Mouse (Mus musculus): ENCODE results near the gene Serinc5. TPM values are rescaled to one million over a fixed set of nuclear protein-coding genes. Genes with fewer than 3 reads are reported as not detected.
A peak's percentile ranks its signal among the peaks of the same experiment; 100 is the strongest.

Serinc5 gene
- polyA plus RNA-seq, 1 experiment from 2014 or later, result 11.0 TPM

- WGBS, result 91% methylated on average over 6 of the region's 6 CpGs
- no peak overlapping the region for H3K4me2 ChIP-seq (ENCODE audit: low read depth, low read length)
- 0 out of 2 replicates have a peak, but pooled peaks cover 3% of the 10 kb centered on the region for H3K36me3 ChIP-seq (ENCODE audit: control insufficient read depth, insufficient read depth)
- no peak overlapping the region for H3K27ac ChIP-seq (ENCODE audit: low read length)
- H3K4me3 ChIP-seq (ENCODE audit: low read length), result no peak overlapping the region
- H3K9ac ChIP-seq (ENCODE audit: low read length), result no peak overlapping the region
- H3K4me1 ChIP-seq (ENCODE audit: control insufficient read depth, insufficient read depth, low read length), result peaks cover 8% of the 10 kb centered on the region
- H3K27me3 ChIP-seq (ENCODE audit: control insufficient read depth, insufficient read depth, low read length), result no peaks in the 10 kb centered on the region
- no peak for ATAC-seq (replicated peaks; ENCODE audit: extremely low read depth, insufficient read depth, low FRiP score)
- no peaks in the 10 kb centered on the region for H3K9me3 ChIP-seq (replicated peaks; ENCODE audit: control insufficient read depth, low read length)
Measured at GRCm38 (mm10) chr13:92699395-92699794, 88.5 kb downstream of the Serinc5 start.

GRCm38 (mm10) chr13:92702035-92702434, 91.1 kb downstream of the Serinc5 start:
- Histone ChIP-seq H3K4me3 (ENCODE audit: low read length) (no peak overlapping the region), H3K27ac (ENCODE audit: low read length) (no peak overlapping the region), H3K9ac (ENCODE audit: low read length) (no peak overlapping the region), H3K27me3 (ENCODE audit: control insufficient read depth, insufficient read depth, low read length) (no peaks in the 10 kb centered on the region), H3K4me1 (ENCODE audit: control insufficient read depth, insufficient read depth, low read length) (peaks cover 8% of the 10 kb centered on the region), H3K4me2 (ENCODE audit: low read depth, low read length) (no peak overlapping the region), H3K9me3 (replicated peaks; ENCODE audit: control insufficient read depth, low read length) (no peaks in the 10 kb centered on the region), H3K36me3 (ENCODE audit: control insufficient read depth, insufficient read depth) (peaks cover 9% of the 10 kb centered on the region; the same call in 1 of the 2 replicates)
- WGBS, result 59% methylated on average over 5 of the region's 5 CpGs
- no peak for ATAC-seq (replicated peaks; ENCODE audit: extremely low read depth, insufficient read depth, low FRiP score)

- peaks cover 9% of the 10 kb centered on the region; the same call in 1 of the 2 replicates for H3K36me3 ChIP-seq (ENCODE audit: control insufficient read depth, insufficient read depth)
- no peaks in the 10 kb centered on the region for H3K27me3 ChIP-seq (ENCODE audit: control insufficient read depth, insufficient read depth, low read length)
- no peak overlapping the region for H3K9ac ChIP-seq (ENCODE audit: low read length)
- H3K4me2 ChIP-seq (ENCODE audit: low read depth, low read length), result no peak overlapping the region
- ATAC-seq (replicated peaks; ENCODE audit: extremely low read depth, insufficient read depth, low FRiP score), result peak; percentile 45; the same call in 1 of the 2 replicates
- WGBS, result 72% methylated on average over 8 of the region's 8 CpGs
- H3K4me3 ChIP-seq (ENCODE audit: low read length), result no peak overlapping the region
- no peak overlapping the region; the same call in 1 of the 2 replicates for H3K27ac ChIP-seq (ENCODE audit: low read length)
- no peaks in the 10 kb centered on the region for H3K9me3 ChIP-seq (replicated peaks; ENCODE audit: control insufficient read depth, low read length)
- H3K4me1 ChIP-seq (ENCODE audit: control insufficient read depth, insufficient read depth, low read length), result peaks cover 8% of the 10 kb centered on the region
Measured at GRCm38 (mm10) chr13:92703241-92704027, 92.5 kb downstream of the Serinc5 start.

GRCm38 (mm10) chr13:92704189-92704588, 93.3 kb downstream of the Serinc5 start:
- H3K9ac ChIP-seq (ENCODE audit: low read length), result no peak overlapping the region
- H3K36me3 ChIP-seq (ENCODE audit: control insufficient read depth, insufficient read depth), result peaks cover 9% of the 10 kb centered on the region; the same call in 1 of the 2 replicates
- H3K4me1 ChIP-seq (ENCODE audit: control insufficient read depth, insufficient read depth, low read length), result peaks cover 8% of the 10 kb centered on the region
- no peak for ATAC-seq (replicated peaks; ENCODE audit: extremely low read depth, insufficient read depth, low FRiP score)
- no peaks in the 10 kb centered on the region for H3K9me3 ChIP-seq (replicated peaks; ENCODE audit: control insufficient read depth, low read length)
- no peak overlapping the region for H3K27ac ChIP-seq (ENCODE audit: low read length)
- WGBS, result 84% methylated on average over 7 of the region's 7 CpGs
- H3K27me3 ChIP-seq (ENCODE audit: control insufficient read depth, insufficient read depth, low read length), result no peaks in the 10 kb centered on the region
- no peak overlapping the region for H3K4me2 ChIP-seq (ENCODE audit: low read depth, low read length)
- H3K4me3 ChIP-seq (ENCODE audit: low read length), result no peak overlapping the region

GRCm38 (mm10) chr13:92705016-92705535, 94.2 kb downstream of the Serinc5 start:
- H3K4me1 ChIP-seq (ENCODE audit: control insufficient read depth, insufficient read depth, low read length), result peaks cover 8% of the 10 kb centered on the region
- no peak overlapping the region for H3K27ac ChIP-seq (ENCODE audit: low read length)
- no peaks in the 10 kb centered on the region for H3K9me3 ChIP-seq (replicated peaks; ENCODE audit: control insufficient read depth, low read length)
- H3K36me3 ChIP-seq (ENCODE audit: control insufficient read depth, insufficient read depth), result peaks cover 9% of the 10 kb centered on the region; the same call in 1 of the 2 replicates
- no peak overlapping the region for H3K9ac ChIP-seq (ENCODE audit: low read length)
- no peak for ATAC-seq (replicated peaks; ENCODE audit: extremely low read depth, insufficient read depth, low FRiP score)
- WGBS, result 92% methylated on average over 7 of the region's 7 CpGs
- no peaks in the 10 kb centered on the region for H3K27me3 ChIP-seq (ENCODE audit: control insufficient read depth, insufficient read depth, low read length)
- H3K4me3 ChIP-seq (ENCODE audit: low read length), result no peak overlapping the region
- no peak overlapping the region for H3K4me2 ChIP-seq (ENCODE audit: low read depth, low read length)

GRCm38 (mm10) chr13:92706342-92707061, 95.6 kb downstream of the Serinc5 start:
- no peak overlapping the region for H3K4me3 ChIP-seq (ENCODE audit: low read length)
- H3K4me2 ChIP-seq (ENCODE audit: low read depth, low read length), result no peak overlapping the region
- H3K27ac ChIP-seq (ENCODE audit: low read length), result no peak overlapping the region
- peaks cover 6% of the 10 kb centered on the region; the same call in 1 of the 2 replicates for H3K36me3 ChIP-seq (ENCODE audit: control insufficient read depth, insufficient read depth)
- ATAC-seq (replicated peaks; ENCODE audit: extremely low read depth, insufficient read depth, low FRiP score), result no peak
- no peak overlapping the region for H3K9ac ChIP-seq (ENCODE audit: low read length)
- 76% methylated on average over 9 of the region's 9 CpGs for WGBS
- H3K4me1 ChIP-seq (ENCODE audit: control insufficient read depth, insufficient read depth, low read length), result peaks cover 8% of the 10 kb centered on the region
- no peaks in the 10 kb centered on the region for H3K27me3 ChIP-seq (ENCODE audit: control insufficient read depth, insufficient read depth, low read length)
- H3K9me3 ChIP-seq (replicated peaks; ENCODE audit: control insufficient read depth, low read length), result no peaks in the 10 kb centered on the region

- Histone ChIP-seq H3K27me3 (ENCODE audit: control insufficient read depth, insufficient read depth, low read length) (no peaks in the 10 kb centered on the region), H3K4me1 (ENCODE audit: control insufficient read depth, insufficient read depth, low read length) (peaks cover 7% of the 10 kb centered on the region), H3K36me3 (ENCODE audit: control insufficient read depth, insufficient read depth) (peaks cover 6% of the 10 kb centered on the region; the same call in 1 of the 2 replicates), H3K4me3 (ENCODE audit: low read length) (no peak overlapping the region), H3K9ac (ENCODE audit: low read length) (no peak overlapping the region), H3K27ac (ENCODE audit: low read length) (no peak overlapping the region), H3K4me2 (ENCODE audit: low read depth, low read length) (no peak overlapping the region), H3K9me3 (replicated peaks; ENCODE audit: control insufficient read depth, low read length) (no peaks in the 10 kb centered on the region)
- no peak for ATAC-seq (replicated peaks; ENCODE audit: extremely low read depth, insufficient read depth, low FRiP score)
- 64% methylated on average over 2 of the region's 2 CpGs for WGBS
Measured at GRCm38 (mm10) chr13:92707941-92708340, 97.0 kb downstream of the Serinc5 start.

- no peaks in the 10 kb centered on the region for H3K27me3 ChIP-seq (ENCODE audit: control insufficient read depth, insufficient read depth, low read length)
- H3K36me3 ChIP-seq (ENCODE audit: control insufficient read depth, insufficient read depth), result peaks cover 6% of the 10 kb centered on the region; the same call in 1 of the 2 replicates
- H3K4me3 ChIP-seq (ENCODE audit: low read length), result no peak overlapping the region
- no peak overlapping the region for H3K4me2 ChIP-seq (ENCODE audit: low read depth, low read length)
- H3K9me3 ChIP-seq (replicated peaks; ENCODE audit: control insufficient read depth, low read length), result no peaks in the 10 kb centered on the region
- H3K4me1 ChIP-seq (ENCODE audit: control insufficient read depth, insufficient read depth, low read length), result 0 out of 2 replicates have a peak, but pooled peaks cover 2% of the 10 kb centered on the region
- H3K27ac ChIP-seq (ENCODE audit: low read length), result no peak overlapping the region
- no peak for ATAC-seq (replicated peaks; ENCODE audit: extremely low read depth, insufficient read depth, low FRiP score)
- WGBS, result 85% methylated on average over 1 of the region's 1 CpGs
- no peak overlapping the region for H3K9ac ChIP-seq (ENCODE audit: low read length)
Measured at GRCm38 (mm10) chr13:92708466-92708865, 97.6 kb downstream of the Serinc5 start.
